Mouse (Mus musculus) MEL (cell line): ENCODE results near the gene Rbm24. TPM values are rescaled to one million over a fixed set of nuclear protein-coding genes. Genes with fewer than 3 reads are reported as not detected.
A peak's percentile ranks its signal among the peaks of the same experiment; 100 is the strongest.

Experiments used
- DNase-seq: peaks from one replicate; pipeline ENCODE4 v3.0.0; 2011; ENCODE audit warnings: low read depth, low spot score
- H3K27ac ChIP-seq: 2 replicates; pipeline ENCODE4 v1.5.1; 2012; ENCODE audit warnings: low read depth, mild to moderate bottlenecking, control low read depth, low read length, moderate library complexity; ENCODE audit not compliant: control insufficient read depth
- H3K27me3 ChIP-seq, 2 experiments: fragments of 150-350 bp in 1 of 2; sonication (generic) in 1 of 2; 2 replicates each; pipeline ENCODE4 v1.6.1; 2012; ENCODE audit warnings: low read length in 2 of 2, mild to moderate bottlenecking in 2 of 2, improper control_type of control experiment in 1 of 2, moderate library complexity in 1 of 2; ENCODE audit not compliant: insufficient read depth in 2 of 2, control insufficient read depth in 1 of 2
- H3K36me3 ChIP-seq, 2 experiments: 2 replicates each; pipeline ENCODE4 v1.6.1; 2012 to 2014; ENCODE audit warnings: low read length in 2 of 2, improper control_type of control experiment in 1 of 2, inconsistent platforms in 1 of 2, mild to moderate bottlenecking in 1 of 2; ENCODE audit not compliant: insufficient read depth in 2 of 2, control insufficient read depth in 1 of 2
- H3K4me1 ChIP-seq, 2 experiments: fragments of 150-350 bp in 1 of 2; sonication (generic) in 1 of 2; 2 replicates each; pipeline ENCODE4 v1.6.1; 2012; ENCODE audit warnings: low read length in 2 of 2, improper control_type of control experiment in 1 of 2, mild to moderate bottlenecking in 1 of 2; ENCODE audit not compliant: insufficient read depth in 2 of 2, control insufficient read depth in 1 of 2
- H3K4me3 ChIP-seq, 2 experiments: fragments of 150-350 bp in 1 of 2; sonication (generic) in 1 of 2; 2 replicates each; pipeline ENCODE4 v1.5.1; 2012; ENCODE audit warnings: low read depth in 2 of 2, low read length in 2 of 2, mild to moderate bottlenecking in 2 of 2, moderate library complexity in 2 of 2, control low read depth in 1 of 2, improper control_type of control experiment in 1 of 2; ENCODE audit not compliant: control insufficient read depth in 1 of 2, insufficient read depth in 1 of 2
- H3K79me2 ChIP-seq: 2 replicates; pipeline ENCODE4 v1.6.1; 2012; ENCODE audit warnings: mild to moderate bottlenecking, low read length, moderate library complexity; ENCODE audit not compliant: control insufficient read depth, poor library complexity, insufficient read depth
- H3K9ac ChIP-seq: 2 replicates; pipeline ENCODE4 v1.6.1; 2012; ENCODE audit warnings: low read depth, mild to moderate bottlenecking, control low read depth, low read length, moderate library complexity; ENCODE audit not compliant: control insufficient read depth, poor library complexity, severe bottlenecking
- H3K9me3 ChIP-seq: fragments of 150-350 bp; sonication (generic); replicated peaks from 2 replicates; pipeline ENCODE4 v1.6.1; 2012; ENCODE audit warnings: mild to moderate bottlenecking, low read length, improper control_type of control experiment, moderate library complexity; ENCODE audit not compliant: insufficient read depth
- CHD1 ChIP-seq: IDR thresholded peaks from 2 replicates; pipeline ENCODE4 v1.6.1; 2012; ENCODE audit warnings: low read depth, mild to moderate bottlenecking, inconsistent platforms, low read length, improper control_type of control experiment
- CTCF ChIP-seq, 3 experiments: IDR thresholded peaks in 2 of 3; conservative IDR thresholded peaks in 1 of 3; 2 replicates each; pipeline ENCODE4 v1.5.1; 2011 to 2012; ENCODE audit warnings: low read length in 3 of 3, low read depth in 2 of 3, mild to moderate bottlenecking in 2 of 3, improper control_type of control experiment in 1 of 3, inconsistent platforms in 1 of 3, mixed read lengths in 1 of 3, moderate library complexity in 1 of 3; ENCODE audit not compliant: control insufficient read depth in 1 of 3, insufficient read depth in 1 of 3, poor library complexity in 1 of 3, severe bottlenecking in 1 of 3
- E2F4 ChIP-seq: IDR thresholded peaks from 2 replicates; pipeline ENCODE4 v1.6.1; 2011; ENCODE audit warnings: low read depth, low read length, improper control_type of control experiment, borderline replicate concordance
- ELF1 ChIP-seq: IDR thresholded peaks from 2 replicates; pipeline ENCODE4 v1.6.1; 2014; ENCODE audit warnings: low read depth, mild to moderate bottlenecking, inconsistent platforms, low read length, improper control_type of control experiment, moderate library complexity
- EP300 ChIP-seq, 2 experiments: IDR thresholded peaks; 2 replicates each; pipeline ENCODE4 v1.6.1; 2011; ENCODE audit warnings: improper control_type of control experiment in 2 of 2, low read length in 2 of 2, low read depth in 1 of 2, mild to moderate bottlenecking in 1 of 2
- GABPA ChIP-seq: IDR thresholded peaks from 2 replicates; pipeline ENCODE4 v1.6.1; 2012; ENCODE audit warnings: low read depth, mild to moderate bottlenecking, inconsistent platforms, low read length, improper control_type of control experiment, moderate library complexity
- GATA1 ChIP-seq: IDR thresholded peaks from 2 replicates; pipeline ENCODE4 v1.6.1; 2011; ENCODE audit warnings: low read depth, low read length, improper control_type of control experiment
- MAFK ChIP-seq: IDR thresholded peaks from 2 replicates; pipeline ENCODE4 v1.6.1; 2011; ENCODE audit warnings: low read depth, mild to moderate bottlenecking, low read length, improper control_type of control experiment, borderline replicate concordance
- MAZ ChIP-seq: IDR thresholded peaks from 2 replicates; pipeline ENCODE4 v1.6.1; 2012; ENCODE audit warnings: low read depth, mild to moderate bottlenecking, inconsistent platforms, low read length, improper control_type of control experiment
- MXI1 ChIP-seq: IDR thresholded peaks from 2 replicates; pipeline ENCODE4 v1.6.1; 2011; ENCODE audit warnings: mild to moderate bottlenecking, low read depth, low read length, improper control_type of control experiment
- MYB ChIP-seq: IDR thresholded peaks from 2 replicates; pipeline ENCODE4 v1.6.1; 2011; ENCODE audit warnings: mild to moderate bottlenecking, low read depth, low read length, improper control_type of control experiment
- POLR2A ChIP-seq, 2 experiments: IDR thresholded peaks; 2 replicates each; pipeline ENCODE4 v1.6.1; 2011 to 2012; ENCODE audit warnings: low read length in 2 of 2, mild to moderate bottlenecking in 2 of 2, control low read depth in 1 of 2, improper control_type of control experiment in 1 of 2, low read depth in 1 of 2, moderate library complexity in 1 of 2; ENCODE audit not compliant: control insufficient read depth in 1 of 2, insufficient read depth in 1 of 2, poor library complexity in 1 of 2
- POLR2AphosphoS2 ChIP-seq: IDR thresholded peaks from 2 replicates; pipeline ENCODE4 v1.6.1; 2011; ENCODE audit warnings: low read length, improper control_type of control experiment
- RAD21 ChIP-seq: IDR thresholded peaks from 2 replicates; pipeline ENCODE4 v1.6.1; 2011; ENCODE audit warnings: mild to moderate bottlenecking, low read depth, low read length, improper control_type of control experiment
- SIN3A ChIP-seq: IDR thresholded peaks from 2 replicates; pipeline ENCODE4 v1.6.1; 2012; ENCODE audit warnings: low read length, improper control_type of control experiment, inconsistent platforms
- SMC3 ChIP-seq: IDR thresholded peaks from 2 replicates; pipeline ENCODE4 v1.6.1; 2011; ENCODE audit warnings: low read depth, low read length, improper control_type of control experiment
- TBP ChIP-seq: IDR thresholded peaks from 2 replicates; pipeline ENCODE4 v1.8.0; 2011; ENCODE audit warnings: low read depth, low read length, improper control_type of control experiment
- UBTF ChIP-seq: IDR thresholded peaks from 2 replicates; pipeline ENCODE4 v1.6.1; 2012; ENCODE audit warnings: low read depth, mild to moderate bottlenecking, inconsistent platforms, low read length, improper control_type of control experiment, moderate library complexity, borderline replicate concordance; ENCODE audit not compliant: insufficient read depth
- USF1 ChIP-seq: IDR thresholded peaks from 2 replicates; pipeline ENCODE4 v1.6.1; 2014; ENCODE audit warnings: low read depth, mild to moderate bottlenecking, inconsistent platforms, low read length, improper control_type of control experiment, moderate library complexity
- USF2 ChIP-seq, 2 experiments: IDR thresholded peaks; 2 replicates each; pipeline ENCODE4 v1.6.1; 2011 to 2012; ENCODE audit warnings: improper control_type of control experiment in 2 of 2, low read length in 2 of 2, borderline replicate concordance in 1 of 2, inconsistent platforms in 1 of 2, low read depth in 1 of 2, mild to moderate bottlenecking in 1 of 2; ENCODE audit not compliant: insufficient read depth in 1 of 2
- ZKSCAN1 ChIP-seq: IDR thresholded peaks from 2 replicates; pipeline ENCODE4 v1.6.1; 2012; ENCODE audit warnings: low read depth, mild to moderate bottlenecking, inconsistent platforms, low read length, improper control_type of control experiment, moderate library complexity
- ZNF384 ChIP-seq: IDR thresholded peaks from 2 replicates; pipeline ENCODE4 v1.6.1; 2012; ENCODE audit warnings: low read depth, mild to moderate bottlenecking, inconsistent platforms, low read length, improper control_type of control experiment
- polyA plus RNA-seq, 2 experiments: library from polyadenylated mRNA; stranded (reverse) in 1 of 2; unstranded in 1 of 2; fragments of >175 nt in 1 of 2; fragments of >200 nt in 1 of 2; gene quantifications; 2 replicates each; pipeline versions ENCODE4 v1.2.1 to v1.2.4; 2012; ENCODE audit warnings: low replicate concordance in 2 of 2, low read depth in 1 of 2; ENCODE audit not compliant: insufficient read length in 2 of 2, insufficient read depth in 1 of 2, missing spikeins in 1 of 2
- total RNA-seq: library from RNA; depleted of rRNA; stranded (reverse); fragments of 300-350 nt; gene quantifications from 2 replicates; pipeline ENCODE4 v1.2.3, GENCODE M21; 2012

The Rbm24 gene
- total and polyA plus RNA-seq, 3 experiments, result not detected

DNA sequence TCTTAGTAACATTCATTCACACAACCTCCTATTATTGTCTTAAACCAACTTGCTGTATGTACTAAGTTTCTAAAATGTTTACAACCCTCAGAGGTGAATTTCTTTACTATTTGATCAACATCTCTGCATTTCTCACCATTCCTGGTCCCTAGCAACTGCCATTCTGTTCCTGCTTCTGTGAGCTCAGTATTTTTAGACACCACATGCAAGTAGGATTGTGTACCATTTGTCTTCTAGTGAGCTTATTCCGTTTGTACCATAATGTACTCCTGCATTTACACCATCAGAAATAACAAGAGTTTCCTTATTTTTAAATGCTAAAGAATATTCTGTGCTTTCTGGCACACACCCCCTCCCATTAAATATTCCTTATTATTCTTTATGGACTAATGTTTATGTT, 26.6 kb upstream of the Rbm24 start:
- Histone ChIP-seq H3K9me3 (no peaks in the 10 kb centered on the region), H3K36me3 (peaks cover 0 to 6% of the 10 kb centered on the region in 2 experiments; a peak in 2 of 4 replicates), H3K4me3 (no peak overlapping the region), H3K27me3 (no peaks in the 10 kb centered on the region), H3K79me2 (no peaks in the 10 kb centered on the region), H3K9ac (no peak overlapping the region), H3K4me1 (no peaks in the 10 kb centered on the region; a peak in 1 of 4 replicates), H3K27ac (no peak overlapping the region)
- 0 out of 4 replicates have a peak, but pooled peaks of 1 of the 2 experiments have one; percentile 29 for TF ChIP-seq EP300 (IDR thresholded peaks at IDR 0.05; ENCODE audit: low read depth in 1 of 2, low read length in 2 of 2)
- TF ChIP-seq GATA1, result no peak
- no peak for DNase-seq

DNA sequence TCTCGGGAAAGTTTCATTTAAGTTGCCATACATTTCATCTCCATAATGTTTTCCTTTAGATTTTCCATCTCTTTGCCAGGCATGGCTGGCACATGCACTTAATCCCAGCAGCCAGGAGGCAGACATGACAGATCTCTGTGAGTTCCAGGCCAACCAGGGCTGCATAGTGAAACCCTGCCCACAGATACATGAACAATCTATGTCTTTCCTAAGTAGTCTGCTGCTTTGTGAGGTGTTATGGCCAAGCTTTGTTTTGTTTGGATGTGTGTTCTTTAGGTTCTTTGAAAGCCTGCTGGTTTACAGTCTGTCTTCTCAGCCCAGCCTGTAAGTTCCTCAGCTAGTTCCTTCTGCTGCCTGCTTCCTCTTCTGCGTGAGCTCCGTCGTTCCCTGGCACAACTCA, 25.3 kb upstream of the Rbm24 start:
- TF ChIP-seq SIN3A, result no peak
- no peak for TF ChIP-seq CHD1
- TF ChIP-seq RAD21, result no peak
- TF ChIP-seq E2F4, result no peak
- no peak for TF ChIP-seq MYB
- TF ChIP-seq CTCF (IDR thresholded peaks at IDR 0.05 in 2 of 3, conservative IDR thresholded peaks at IDR 0.05 in 1 of 3; ENCODE audit: control insufficient read depth in 1 of 3, insufficient read depth in 1 of 3, low read depth in 2 of 3, low read length in 3 of 3, poor library complexity in 1 of 3, severe bottlenecking in 1 of 3), result no peak
- no peak for TF ChIP-seq USF2 (IDR thresholded peaks at IDR 0.05; ENCODE audit: borderline replicate concordance in 1 of 2, insufficient read depth in 1 of 2, low read depth in 1 of 2, low read length in 2 of 2)
- TF ChIP-seq POLR2A (IDR thresholded peaks at IDR 0.05; ENCODE audit: control insufficient read depth in 1 of 2, insufficient read depth in 1 of 2, low read depth in 1 of 2, low read length in 2 of 2, poor library complexity in 1 of 2), result no peak
- TF ChIP-seq MAFK, result no peak
- no peak for TF ChIP-seq ZNF384

GRCm38 (mm10) chr13:46393936-46394335, 24.3 kb upstream of the Rbm24 start:
- H3K9me3 ChIP-seq, result no peaks in the 10 kb centered on the region

More for the DNA sequence above, 25.3 kb upstream of the Rbm24 start:
- no peaks in the 10 kb centered on the region; a peak in 1 of 4 replicates for H3K4me1 ChIP-seq
- peaks cover 0 to 6% of the 10 kb centered on the region in 2 experiments; a peak in 2 of 4 replicates for H3K36me3 ChIP-seq
- no peak overlapping the region for H3K4me3 ChIP-seq
- no peaks in the 10 kb centered on the region for H3K27me3 ChIP-seq
- H3K79me2 ChIP-seq, result no peaks in the 10 kb centered on the region
- no peaks in the 10 kb centered on the region for H3K9me3 ChIP-seq
- DNase-seq, result no peak
- no peak overlapping the region for H3K9ac ChIP-seq
- no peak overlapping the region for H3K27ac ChIP-seq

More at GRCm38 (mm10) chr13:46393936-46394335, 24.3 kb upstream of the Rbm24 start:
- H3K27ac ChIP-seq, result no peak overlapping the region
- no peak for TF ChIP-seq UBTF
- TF ChIP-seq CTCF (IDR thresholded peaks at IDR 0.05 in 2 of 3, conservative IDR thresholded peaks at IDR 0.05 in 1 of 3; ENCODE audit: control insufficient read depth in 1 of 3, insufficient read depth in 1 of 3, low read depth in 2 of 3, low read length in 3 of 3, poor library complexity in 1 of 3, severe bottlenecking in 1 of 3), result no peak
- TF ChIP-seq MAZ, result no peak
- no peak for TF ChIP-seq E2F4
- TF ChIP-seq TBP, result no peak
- TF ChIP-seq MYB, result no peak
- no peak for TF ChIP-seq CHD1
- TF ChIP-seq POLR2AphosphoS2, result no peak
- no peak for TF ChIP-seq ZNF384
- TF ChIP-seq SMC3, result no peak
- TF ChIP-seq MAFK, result no peak
- no peak for TF ChIP-seq GABPA
- no peak for TF ChIP-seq ELF1
- no peak for TF ChIP-seq ZKSCAN1
- TF ChIP-seq MXI1, result no peak
- TF ChIP-seq USF1, result no peak
- H3K79me2 ChIP-seq, result no peaks in the 10 kb centered on the region
- no peak for DNase-seq
- no peak overlapping the region for H3K9ac ChIP-seq
- H3K27me3 ChIP-seq, result no peaks in the 10 kb centered on the region
- no peaks in the 10 kb centered on the region; a peak in 1 of 4 replicates for H3K4me1 ChIP-seq
- H3K4me3 ChIP-seq, result no peak overlapping the region
- H3K36me3 ChIP-seq, result peaks cover 0 to 6% of the 10 kb centered on the region in 2 experiments; a peak in 2 of 4 replicates
